Comparison of ENCODE assay signal across 23 mouse cellular contexts in genomic region chr2:84445499-84445898, GRCm38 (mm10).
"Had no signal": no experiment of that assay in that cellular context is flagged by ENCODE, and none has a peak within 500 bp of the region (broad histone marks: within the 10 kb centered on the region; RNA-seq: fewer than 3 reads in every experiment).

No protein-coding gene starts in this region.

- DNase-seq: gastrocnemius, adult 2 months; gastrocnemius, postnatal 10 days; gastrocnemius, postnatal 25 days; heart, postnatal 4 days; kidney, adult 18-20 months; kidney, adult 8-10 months; kidney, postnatal 10 days; kidney, postnatal 25 days; kidney, postnatal 4 days; liver had no signal

- H3K27ac ChIP-seq: gastrocnemius, adult 2 months; hindbrain, embryonic 10.5 days; hindbrain, embryonic 12.5 days; hindbrain, embryonic 14.5 days; intestine, embryonic 15.5 days; layer of hippocampus, adult 2 months; left cerebral cortex, adult 2 months; limb, embryonic 10.5 days; limb, embryonic 12.5 days had no signal

- ATAC-seq: forebrain, embryonic 16.5 days; hindbrain, embryonic 16.5 days; inflammation-experienced regulatory T-cells, adult 6 months; intestine, embryonic 15.5 days; intestine, postnatal 0 days had no signal

- H3K4me2 ChIP-seq: heart, embryonic 12.5 days; hindbrain, embryonic 12.5 days; hindbrain, embryonic 14.5 days; intestine, embryonic 15.5 days; limb, embryonic 12.5 days had no signal

- H3K9me3 ChIP-seq: heart, embryonic 12.5 days; hindbrain, embryonic 10.5 days; hindbrain, embryonic 12.5 days; intestine, embryonic 15.5 days; limb, embryonic 10.5 days; limb, embryonic 12.5 days had no signal

- H3K36me3 ChIP-seq: hindbrain, embryonic 10.5 days; hindbrain, embryonic 12.5 days; intestine, embryonic 15.5 days; limb, embryonic 10.5 days; limb, embryonic 12.5 days had no signal

- H3K4me1 ChIP-seq: hindbrain, embryonic 10.5 days; hindbrain, embryonic 12.5 days; intestine, embryonic 15.5 days; limb, embryonic 10.5 days; limb, embryonic 12.5 days had no signal

- H3K9ac ChIP-seq: heart, embryonic 12.5 days; hindbrain, embryonic 12.5 days; hindbrain, embryonic 14.5 days; intestine, embryonic 15.5 days; limb, embryonic 12.5 days had no signal

- H3K27me3 ChIP-seq: heart, embryonic 12.5 days; hindbrain, embryonic 12.5 days; intestine, embryonic 15.5 days; limb, embryonic 12.5 days had no signal

- H3K4me3 ChIP-seq: gastrocnemius, adult 2 months; heart, embryonic 12.5 days; hindbrain, embryonic 10.5 days; hindbrain, embryonic 12.5 days; intestine, embryonic 15.5 days; layer of hippocampus, adult 2 months; left cerebral cortex, adult 2 months; limb, embryonic 10.5 days; limb, embryonic 12.5 days had no signal
